Mouse (Mus musculus) erythroblast, embryonic 14.5 days (primary cell): ENCODE results near the gene Oosp2. TPM values are rescaled to one million over a fixed set of nuclear protein-coding genes. Genes with fewer than 3 reads are reported as not detected.

Experiments used
- H3K27me3 ChIP-seq: 2 replicates; pipeline ENCODE4 v1.6.1; 2012; ENCODE audit warnings: inconsistent platforms; ENCODE audit not compliant: control insufficient read depth
- H3K36me3 ChIP-seq: 2 replicates; pipeline ENCODE4 v1.6.1; 2012; ENCODE audit warnings: mild to moderate bottlenecking, inconsistent platforms; ENCODE audit not compliant: control insufficient read depth
- H3K4me1 ChIP-seq: 2 replicates; pipeline ENCODE4 v1.6.1; 2012; ENCODE audit warnings: inconsistent platforms; ENCODE audit not compliant: control insufficient read depth
- H3K4me3 ChIP-seq: replicated peaks from 2 replicates; pipeline ENCODE3; 2012; ENCODE audit warnings: moderate library complexity, mild to moderate bottlenecking, inconsistent platforms
- H3K9me3 ChIP-seq: 2 replicates; pipeline ENCODE4 v1.6.1; 2012; ENCODE audit warnings: low read length, inconsistent platforms, mixed read lengths; ENCODE audit not compliant: control insufficient read depth
- GATA1 ChIP-seq: IDR thresholded peaks from 2 replicates; pipeline ENCODE4 v1.6.1; 2012; ENCODE audit warnings: low read length, inconsistent platforms, mixed read lengths
- TAL1 ChIP-seq: IDR thresholded peaks from 3 replicates; pipeline ENCODE4 v1.6.1; 2012; ENCODE audit warnings: low read length, inconsistent platforms, mixed read lengths
- polyA plus RNA-seq: library from polyadenylated mRNA; stranded (reverse); fragments of >175 nt; gene quantifications from 2 replicates; pipeline ENCODE4 v1.2.3, GENCODE M21; 2012

The Oosp2 gene
- polyA plus RNA-seq, 1 experiment, result not detected

- H3K4me1 ChIP-seq, result peaks cover 29% of the 10 kb centered on the region
- TF ChIP-seq GATA1, result no peak
- TF ChIP-seq TAL1, result no peak
- no peaks in the 10 kb centered on the region for H3K27me3 ChIP-seq
- H3K9me3 ChIP-seq, result no peaks in the 10 kb centered on the region
- no peaks in the 10 kb centered on the region for H3K36me3 ChIP-seq
- H3K4me3 ChIP-seq, result no peak overlapping the region
These were observed 46.4 kb downstream of the Oosp2 start for GRCm38 (mm10) chr19:11613776-11614443.

GRCm38 (mm10) chr19:11613084-11613483, 47.3 kb downstream of the Oosp2 start:
- H3K36me3 ChIP-seq, result no peaks in the 10 kb centered on the region
- H3K4me1 ChIP-seq, result peaks cover 21% of the 10 kb centered on the region
- no peaks in the 10 kb centered on the region for H3K27me3 ChIP-seq
- no peak overlapping the region for H3K4me3 ChIP-seq
- TF ChIP-seq GATA1 (no peak), TAL1 (no peak)
- no peaks in the 10 kb centered on the region for H3K9me3 ChIP-seq

GRCm38 (mm10) chr19:11612293-11612692, 48.1 kb downstream of the Oosp2 start:
- Histone ChIP-seq H3K4me1 (peaks cover 16% of the 10 kb centered on the region), H3K36me3 (no peaks in the 10 kb centered on the region), H3K4me3 (no peak overlapping the region), H3K9me3 (no peaks in the 10 kb centered on the region), H3K27me3 (no peaks in the 10 kb centered on the region)
- no peak for TF ChIP-seq TAL1
- no peak for TF ChIP-seq GATA1

GRCm38 (mm10) chr19:11611541-11611945, 48.8 kb downstream of the Oosp2 start:
- H3K27me3 ChIP-seq, result no peaks in the 10 kb centered on the region
- no peak overlapping the region for H3K4me3 ChIP-seq
- peaks cover 16% of the 10 kb centered on the region for H3K4me1 ChIP-seq
- no peak for TF ChIP-seq TAL1
- no peak for TF ChIP-seq GATA1
- no peaks in the 10 kb centered on the region for H3K36me3 ChIP-seq
- H3K9me3 ChIP-seq, result no peaks in the 10 kb centered on the region

GRCm38 (mm10) chr19:11608172-11608571, 52.2 kb downstream of the Oosp2 start:
- no peaks in the 10 kb centered on the region for H3K9me3 ChIP-seq
- H3K4me1 ChIP-seq, result peaks cover 10% of the 10 kb centered on the region
- H3K4me3 ChIP-seq, result no peak overlapping the region
- no peaks in the 10 kb centered on the region for H3K36me3 ChIP-seq
- TF ChIP-seq TAL1 (no peak), GATA1 (no peak)
- no peaks in the 10 kb centered on the region for H3K27me3 ChIP-seq

GRCm38 (mm10) chr19:11604603-11605002, 55.8 kb downstream of the Oosp2 start, which contains the start of gene Ms4a6d:
Ms4a6d (minus strand) TSS chr19:11604849.
- H3K4me1 ChIP-seq, result no peaks in the 10 kb centered on the region
- TF ChIP-seq TAL1 (no peak), GATA1 (no peak)
- no peaks in the 10 kb centered on the region for H3K36me3 ChIP-seq
- no peaks in the 10 kb centered on the region for H3K27me3 ChIP-seq
- H3K4me3 ChIP-seq, result no peak within 1 kb of the TSS
- no peaks in the 10 kb centered on the region for H3K9me3 ChIP-seq

GRCm38 (mm10) chr19:11602026-11602425, 58.3 kb downstream of the Oosp2 start:
- H3K27me3 ChIP-seq, result no peaks in the 10 kb centered on the region
- H3K4me1 ChIP-seq, result no peaks in the 10 kb centered on the region
- H3K9me3 ChIP-seq, result no peaks in the 10 kb centered on the region
- no peaks in the 10 kb centered on the region for H3K36me3 ChIP-seq
- no peak overlapping the region for H3K4me3 ChIP-seq
- TF ChIP-seq GATA1 (no peak), TAL1 (no peak)

GRCm38 (mm10) chr19:11601349-11601748, 59.0 kb downstream of the Oosp2 start:
- Histone ChIP-seq H3K4me3 (no peak overlapping the region), H3K36me3 (no peaks in the 10 kb centered on the region), H3K27me3 (no peaks in the 10 kb centered on the region), H3K4me1 (no peaks in the 10 kb centered on the region), H3K9me3 (no peaks in the 10 kb centered on the region)
- no peak for TF ChIP-seq TAL1
- no peak for TF ChIP-seq GATA1

Other genes starting within 250 kb of the Oosp2 start
- gene Ms4a4b, start 217.0 kb downstream of the Oosp2 start, polyA plus RNA-seq, result 0.05 TPM in 1 of 2 replicates, not detected in the other
- not detected in 2 replicates for gene Ms4a6c, start 191.2 kb downstream of the Oosp2 start, polyA plus RNA-seq
- not detected in 2 replicates for gene Gm8369, start 174.6 kb downstream of the Oosp2 start, polyA plus RNA-seq
- gene Ms4a6b, start 144.0 kb downstream of the Oosp2 start, polyA plus RNA-seq, result not detected in 2 replicates
- gene Ms4a4d, start 123.8 kb downstream of the Oosp2 start, polyA plus RNA-seq, result not detected in 2 replicates
- not detected in 2 replicates for gene Ms4a6d, start 55.7 kb downstream of the Oosp2 start, polyA plus RNA-seq
- gene Ms4a2, start 36.8 kb downstream of the Oosp2 start, polyA plus RNA-seq, result 0.01 and 0.05 TPM in 2 replicates
- gene Ms4a3, start 19.7 kb downstream of the Oosp2 start, polyA plus RNA-seq, result 0.06 TPM in 1 of 2 replicates, not detected in the other
- not detected in 2 replicates for gene Oosp1, start 30.6 kb upstream of the Oosp2 start, polyA plus RNA-seq
- not detected in 2 replicates for gene Oosp3, start 36.5 kb upstream of the Oosp2 start, polyA plus RNA-seq
- not detected in 2 replicates for gene Gif, start 87.0 kb upstream of the Oosp2 start, polyA plus RNA-seq
- 1.3 and 1.5 TPM in 2 replicates for gene Mrpl16, start 109.8 kb upstream of the Oosp2 start, polyA plus RNA-seq
- not detected in 2 replicates for gene Stx3, start 158.8 kb upstream of the Oosp2 start, polyA plus RNA-seq
- not detected in 2 replicates for gene Olfr1417, start 178.7 kb upstream of the Oosp2 start, polyA plus RNA-seq
- gene Olfr1418, start 200.5 kb upstream of the Oosp2 start, polyA plus RNA-seq, result not detected in 2 replicates
- gene Olfr1419, start 214.5 kb upstream of the Oosp2 start, polyA plus RNA-seq, result not detected in 2 replicates
- not detected in 2 replicates for gene Olfr1420, start 226.0 kb upstream of the Oosp2 start, polyA plus RNA-seq